Mouse (Mus musculus): Measurements from ENCODE around the gene Hjurp. TPM values are rescaled to one million over a fixed set of nuclear protein-coding genes. Genes with fewer than 3 reads are reported as not detected.
"Not testable (repeated sequence)": the region's sequence is repeated elsewhere in the genome, so short reads cannot be mapped to it uniquely, and the experiment has no call there.

The Hjurp gene
- total and polyA plus RNA-seq, 3 experiments, result 17.5 to 25.5 (median 24.7) TPM

DNA sequence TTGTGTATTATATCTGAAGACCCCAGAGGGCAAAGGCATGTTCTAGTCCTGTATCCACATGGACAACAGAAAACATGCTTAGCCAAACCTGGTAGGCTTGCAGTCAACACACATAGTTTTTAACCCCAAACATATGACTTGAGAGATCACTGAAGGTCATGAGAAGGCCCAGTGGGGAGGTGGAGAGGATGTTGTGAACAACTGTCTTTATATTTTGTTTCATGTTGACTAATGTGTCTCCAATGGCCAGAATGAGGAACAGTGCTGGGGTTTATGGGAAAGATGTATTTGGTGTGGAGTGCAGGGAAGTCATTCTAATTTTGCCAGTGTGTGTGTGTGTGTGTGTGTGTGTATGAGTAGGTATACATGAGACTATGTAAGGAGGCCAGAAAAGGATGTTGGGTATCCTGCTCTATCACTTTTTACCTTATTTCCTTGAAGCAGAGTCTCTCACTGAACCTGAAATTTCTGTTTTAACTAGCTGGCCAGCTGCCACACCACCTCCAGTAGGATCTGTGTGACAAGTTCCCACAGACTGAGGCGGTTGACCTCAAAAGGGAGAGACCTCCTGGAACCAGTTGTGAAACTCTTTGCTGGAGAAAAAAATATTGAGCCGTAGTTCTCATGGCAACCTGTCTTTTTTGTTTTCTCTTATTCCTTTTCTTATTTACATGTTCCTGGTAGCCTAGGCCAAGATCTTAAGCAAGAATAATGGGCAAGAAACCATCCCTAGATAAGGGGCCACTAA, 53.2 kb downstream of the Hjurp start:
- DNase-seq, result peak; percentile 66

DNA sequence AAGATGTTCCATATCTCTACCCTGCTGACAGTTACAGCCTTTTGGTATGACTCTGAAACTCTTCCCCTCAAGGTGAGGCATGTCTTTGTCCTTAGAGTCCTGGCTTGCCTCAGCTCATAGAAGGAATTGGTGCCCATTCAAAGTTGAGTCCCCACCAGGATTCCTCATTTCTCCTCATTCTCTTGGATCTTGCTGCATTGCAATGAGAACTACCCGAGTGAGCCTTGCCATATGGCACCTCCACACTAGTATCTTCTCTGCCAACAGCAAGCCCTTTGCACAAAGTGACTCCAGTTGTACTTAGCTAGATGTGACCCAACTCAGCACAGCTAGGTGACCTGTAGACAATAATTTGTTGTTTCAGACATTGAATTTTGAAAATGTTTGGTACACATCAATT, 53.8 kb downstream of the Hjurp start:
- no peak for DNase-seq

DNA sequence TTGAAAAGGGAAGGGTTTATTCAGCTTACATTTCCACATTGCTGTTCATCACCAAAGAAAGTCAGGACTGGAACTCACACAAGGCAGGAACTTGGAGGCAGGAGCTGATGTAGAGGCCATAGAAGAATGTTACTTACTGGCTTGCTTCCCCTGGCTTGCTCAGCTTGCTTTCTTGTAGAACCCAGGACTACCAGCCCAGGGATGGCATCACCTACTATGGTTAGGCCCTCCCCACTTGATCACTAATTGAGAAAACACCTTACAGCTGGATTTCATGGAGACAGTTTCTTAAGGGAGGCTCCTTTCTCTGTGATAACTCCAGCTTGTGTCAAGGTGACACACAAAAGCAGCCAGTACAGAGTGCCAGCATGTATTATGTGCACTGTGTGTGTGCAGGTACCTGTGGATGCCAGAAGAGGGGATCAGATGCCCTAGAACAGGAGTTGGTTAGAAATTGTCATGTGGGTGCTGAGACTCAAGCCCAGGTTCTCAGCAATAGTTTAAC, 54.4 kb downstream of the Hjurp start:
- not testable (repeated sequence) for DNase-seq

DNA sequence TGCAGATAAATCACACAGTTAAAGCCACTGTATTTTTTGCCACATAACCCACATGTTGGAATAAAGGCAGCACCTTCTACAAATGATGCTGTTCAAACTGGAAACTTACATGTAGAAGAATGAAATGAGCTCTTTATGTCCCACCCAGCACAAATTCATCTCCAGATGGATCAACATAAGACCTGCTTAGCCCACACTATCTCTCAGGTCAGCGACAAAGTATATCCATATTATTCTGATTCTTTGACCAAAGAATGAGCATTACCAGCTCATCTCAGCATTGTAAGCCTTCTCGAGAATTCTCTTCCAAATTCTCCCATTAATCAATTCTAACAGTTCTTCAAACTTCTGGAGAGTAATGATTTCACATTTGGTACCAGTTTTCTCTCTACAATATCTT, 55.2 kb downstream of the Hjurp start:
- DNase-seq, result no peak

DNA sequence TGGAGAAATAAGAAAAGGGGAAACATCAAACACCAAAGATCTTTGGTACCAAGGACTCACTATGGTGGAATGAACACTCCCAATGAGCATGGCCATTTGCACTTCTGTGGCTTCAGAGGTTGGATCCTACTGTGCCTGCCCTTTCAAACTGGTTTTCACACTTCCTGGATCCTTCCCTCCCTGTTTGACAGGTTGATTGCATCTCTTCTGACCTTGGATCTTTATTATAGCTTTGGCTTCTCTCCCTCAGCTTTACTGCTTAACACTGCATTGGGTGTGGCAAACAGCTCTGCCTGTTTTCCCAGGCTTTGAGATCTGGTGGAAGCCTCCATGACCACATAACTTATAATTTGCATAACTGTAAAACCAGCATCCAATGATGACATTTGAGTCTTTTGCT, 57.1 kb downstream of the Hjurp start:
- DNase-seq, result no peak

DNA sequence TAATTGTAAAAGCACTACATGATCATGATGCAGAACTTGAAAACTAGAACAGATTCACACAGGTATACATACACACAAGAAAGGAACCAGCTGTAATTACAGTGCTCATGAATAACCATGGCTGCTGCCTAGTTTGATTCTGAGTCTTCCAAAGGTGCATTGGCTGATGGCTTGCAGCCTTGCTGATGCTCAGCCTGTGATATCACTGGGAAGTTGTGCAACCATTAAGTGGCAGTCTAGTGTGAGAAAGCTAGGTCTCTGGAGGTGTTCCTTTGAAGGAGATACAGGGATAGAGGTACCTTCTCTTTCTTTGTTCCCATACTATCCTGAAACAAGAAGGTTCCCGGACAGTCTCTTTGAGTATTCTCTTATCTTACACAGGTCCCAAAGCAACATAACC, 58.4 kb downstream of the Hjurp start:
- no peak for DNase-seq

DNA sequence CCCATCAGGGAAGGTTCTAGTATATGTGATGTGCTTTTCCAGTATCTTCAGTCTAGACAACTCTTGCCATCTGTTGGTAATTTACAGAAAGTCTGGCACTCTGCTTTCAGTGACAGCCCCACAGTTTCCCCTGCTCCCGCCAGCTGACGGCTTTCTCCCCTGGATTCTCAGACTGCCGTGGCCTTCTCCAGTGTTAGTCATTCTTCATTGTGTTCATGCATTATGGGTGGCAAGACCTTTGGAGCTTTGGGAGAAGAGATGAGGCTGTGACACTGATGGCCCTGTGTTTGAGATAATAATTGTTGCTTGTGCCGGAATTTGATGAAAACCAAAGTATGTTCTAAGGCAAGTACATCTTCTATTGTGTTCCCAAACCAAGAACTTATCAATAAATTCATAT, 58.8 kb downstream of the Hjurp start:
- no peak for DNase-seq

DNA sequence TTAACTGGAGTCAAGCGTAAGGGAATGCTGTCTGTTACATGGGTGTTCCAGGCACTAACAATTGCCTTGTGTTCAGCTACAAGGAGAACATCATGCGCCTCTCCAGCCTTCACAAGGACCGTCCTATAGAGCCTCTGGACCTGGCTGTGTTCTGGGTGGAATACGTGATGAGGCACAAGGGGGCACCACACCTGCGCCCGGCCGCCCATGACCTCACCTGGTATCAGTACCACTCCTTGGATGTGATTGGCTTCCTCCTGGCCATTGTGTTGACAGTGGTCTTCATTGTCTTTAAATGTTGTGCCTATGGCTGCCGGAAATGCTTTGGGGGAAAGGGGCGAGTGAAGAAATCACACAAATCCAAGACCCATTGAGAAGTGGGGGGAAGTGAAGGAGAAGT, 59.4 kb downstream of the Hjurp start:
- DNase-seq, result no peak

DNA sequence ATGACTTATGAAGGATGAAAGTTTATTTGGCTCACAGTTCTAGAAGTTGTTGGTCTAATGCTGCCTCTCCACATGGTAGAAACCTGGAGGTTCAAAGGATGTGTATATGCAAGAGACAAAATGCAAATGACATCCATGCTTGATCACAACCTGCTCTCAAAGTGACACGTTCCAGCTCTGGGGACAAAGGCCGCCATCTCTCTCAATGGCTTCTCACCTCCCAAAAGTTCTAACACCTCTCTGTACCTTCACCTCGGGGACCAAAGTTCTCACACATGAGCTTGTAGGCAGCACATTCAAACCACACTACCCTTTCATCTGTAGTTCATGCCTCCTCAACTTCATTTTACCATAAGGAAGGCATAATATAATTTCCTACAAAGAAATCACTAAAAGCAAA, 59.9 kb downstream of the Hjurp start:
- DNase-seq, result no peak

DNA sequence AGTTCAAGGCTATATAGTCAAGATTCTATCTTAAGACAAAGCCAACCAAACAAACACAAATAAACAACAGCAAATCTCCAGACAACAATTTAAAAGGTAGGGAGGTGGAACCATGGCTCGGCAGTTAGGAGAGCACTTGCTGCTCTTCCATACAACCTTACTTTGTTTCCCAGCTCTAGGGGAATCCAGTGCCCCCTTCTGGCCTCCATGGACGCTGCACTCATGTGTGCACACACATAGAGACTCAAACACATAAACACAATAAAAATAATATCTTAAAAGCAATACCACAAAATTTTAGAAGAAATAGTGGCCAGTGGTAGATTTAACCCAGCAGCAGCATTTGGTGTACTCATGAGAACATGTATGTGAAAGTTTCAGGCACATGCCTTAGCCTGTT, 60.3 kb downstream of the Hjurp start:
- DNase-seq, result no peak

DNA sequence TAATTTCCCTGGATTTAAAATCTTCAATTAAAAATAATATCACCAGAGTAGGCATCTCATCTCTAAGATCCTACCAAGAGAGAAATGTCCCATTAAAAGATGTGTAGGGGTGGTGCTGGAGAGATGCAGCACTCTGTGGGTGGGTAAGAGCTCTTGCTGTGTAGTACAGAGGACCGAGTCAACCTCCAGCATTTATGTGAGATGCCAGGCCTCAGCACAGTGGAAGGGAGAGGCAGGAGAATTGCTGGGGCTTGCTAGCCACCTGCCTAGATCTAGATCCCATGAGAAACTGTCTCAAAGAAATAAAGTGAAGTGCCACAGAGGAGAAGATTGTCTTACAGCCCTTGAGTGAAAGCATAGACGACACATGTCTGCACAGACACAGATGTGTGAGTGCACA, 60.9 kb downstream of the Hjurp start:
- no peak for DNase-seq

DNA sequence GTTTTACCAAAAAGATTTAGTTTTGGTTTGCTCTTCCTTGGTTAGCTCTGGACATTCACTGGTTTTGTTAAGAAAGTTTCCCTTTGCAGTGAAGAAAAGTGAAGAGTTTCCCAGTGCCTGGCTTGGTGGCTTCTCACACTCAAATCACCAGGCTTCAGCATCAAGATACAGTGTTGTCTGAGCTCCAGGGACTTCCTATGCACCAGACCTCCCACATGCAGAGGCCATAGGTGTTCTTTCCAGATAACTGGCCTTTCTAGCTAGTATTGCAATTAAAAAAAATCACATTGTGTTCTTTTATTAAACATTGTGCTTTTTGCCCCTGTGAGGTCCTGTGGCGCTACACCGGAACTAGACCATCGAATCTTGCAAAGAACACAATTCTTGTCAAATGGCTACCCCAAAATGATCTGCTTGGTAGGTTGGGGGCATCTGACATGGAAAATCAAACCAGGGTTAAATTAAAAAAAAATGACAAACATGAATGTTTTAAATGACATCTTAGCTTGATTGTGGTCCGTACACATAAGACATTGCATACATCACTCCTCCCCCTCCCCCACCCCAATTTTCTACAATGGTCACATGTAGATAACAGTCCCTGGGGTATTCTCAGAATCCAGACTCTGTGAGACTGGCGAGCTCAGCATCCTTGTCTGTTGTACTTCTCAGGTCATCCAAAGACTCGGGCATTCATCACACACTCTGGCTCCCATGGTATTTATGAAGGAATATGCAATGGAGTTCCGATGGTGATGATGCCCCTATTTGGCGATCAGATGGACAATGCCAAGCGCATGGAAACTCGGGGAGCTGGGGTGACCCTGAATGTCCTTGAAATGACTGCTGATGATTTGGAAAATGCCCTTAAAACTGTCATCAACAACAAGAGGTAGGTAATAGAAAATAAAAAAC, 61.7 kb downstream of the Hjurp start:
- DNase-seq, result no peak

DNA sequence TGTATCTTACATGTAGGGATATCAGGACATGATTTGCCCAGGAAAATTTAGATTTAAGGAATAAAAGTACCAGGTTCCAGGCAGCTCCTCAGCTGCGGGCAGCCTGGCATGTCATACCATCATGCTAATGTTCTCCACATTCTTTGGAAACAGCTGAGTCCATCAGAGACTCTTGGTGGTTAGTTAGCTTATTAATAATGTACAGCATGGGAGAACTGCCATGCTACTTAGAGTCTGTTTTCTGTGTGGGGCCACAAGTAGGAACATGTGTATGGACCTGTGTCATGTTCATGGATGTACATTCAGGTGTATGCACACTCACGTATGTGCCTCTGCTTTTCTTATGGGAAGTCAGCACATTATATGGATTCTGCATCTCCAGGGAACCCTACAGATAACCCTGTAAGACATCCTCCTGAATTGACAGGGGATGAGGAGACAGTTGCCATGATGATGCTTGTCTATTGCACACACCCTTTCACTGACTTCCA, 62.9 kb downstream of the Hjurp start:
- no peak for DNase-seq

DNA sequence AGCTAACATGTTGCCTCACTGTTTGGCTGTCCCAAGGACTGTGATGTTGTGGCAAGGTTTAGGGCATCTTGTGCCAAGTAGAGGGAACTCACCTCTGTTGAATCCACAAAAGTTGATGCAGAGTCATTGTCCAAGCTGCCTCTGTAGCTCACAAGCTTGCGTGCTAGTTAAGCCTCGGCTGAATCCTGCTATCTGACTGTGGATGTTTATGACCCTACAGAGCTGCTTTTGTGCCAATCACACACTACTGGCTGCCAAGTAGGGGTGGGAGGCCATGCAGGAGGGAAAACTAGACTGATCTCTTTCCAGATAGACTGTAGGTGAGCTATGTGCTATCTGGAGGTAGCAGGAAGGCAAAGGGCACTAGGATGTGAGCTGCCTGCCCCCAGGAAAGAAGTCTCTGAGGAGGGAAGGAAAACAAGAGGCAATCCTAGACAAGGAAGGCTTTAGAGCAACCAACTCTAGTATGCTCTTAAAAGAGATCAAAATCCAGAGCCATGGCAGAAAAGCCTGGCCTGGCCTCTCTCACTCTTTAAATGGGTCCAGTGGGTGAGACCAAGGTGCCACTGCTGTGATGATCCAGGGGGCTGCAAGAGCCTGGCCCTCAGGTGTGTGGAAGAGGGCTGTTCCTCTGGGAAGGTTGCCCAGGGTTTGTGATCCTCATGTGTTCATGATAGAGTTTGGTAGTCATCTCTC, 63.5 kb downstream of the Hjurp start:
- DNase-seq, result peak; percentile 45

DNA sequence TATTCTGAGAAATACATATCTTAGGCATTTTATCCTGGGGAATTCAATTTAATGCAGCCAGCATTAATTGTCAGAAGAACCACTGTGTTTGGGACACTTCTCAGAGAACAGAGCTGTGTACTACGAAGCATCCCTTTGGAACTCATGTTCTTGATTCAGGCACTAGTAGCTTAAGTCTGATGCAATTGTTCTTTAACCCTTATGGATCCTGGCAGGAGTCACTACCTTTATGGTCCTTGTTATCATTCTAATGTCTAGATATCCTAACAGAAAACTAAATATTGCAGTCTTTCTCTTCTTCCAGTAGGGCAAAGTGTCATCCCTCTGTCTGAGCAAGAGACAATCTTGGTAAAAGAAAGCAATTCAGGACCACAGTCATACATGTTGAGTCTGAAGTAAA, 64.4 kb downstream of the Hjurp start:
- no peak for DNase-seq

Other genes starting within 250 kb of the Hjurp start
- gene Ugt1a10, start 222.2 kb downstream of the Hjurp start, total RNA-seq (2021), result not detected
- not detected in 2 replicates for gene Ugt1a10, start 222.2 kb downstream of the Hjurp start, polyA plus RNA-seq (2012; rRNA removed)
- gene Ugt1a9, start 206.8 kb downstream of the Hjurp start, total RNA-seq (2021), result under 1 TPM; 0.14 to 0.61 TPM
- not detected in 2 replicates for gene Ugt1a9, start 206.8 kb downstream of the Hjurp start, polyA plus RNA-seq (2012; rRNA removed)
- gene Ugt1a8, start 189.8 kb downstream of the Hjurp start, total RNA-seq (2021), result not detected
- not detected in 2 replicates for gene Ugt1a8, start 189.8 kb downstream of the Hjurp start, polyA plus RNA-seq (2012; rRNA removed)
- gene Ugt1a7c, start 182.6 kb downstream of the Hjurp start, total RNA-seq (2021), result 1 to 10 TPM; 1.8 to 2.7 TPM
- gene Ugt1a7c, start 182.6 kb downstream of the Hjurp start, polyA plus RNA-seq (2012; rRNA removed), result 0.50 and 1.2 TPM in 2 replicates
- gene Ugt1a6b, start 174.4 kb downstream of the Hjurp start, total RNA-seq (2021), result 1 to 10 TPM; 4.8 to 6.5 TPM
- 8.9 and 9.5 TPM in 2 replicates for gene Ugt1a6b, start 174.4 kb downstream of the Hjurp start, polyA plus RNA-seq (2012; rRNA removed)
- gene Ugt1a6a, start 142.8 kb downstream of the Hjurp start, total RNA-seq (2021), result 10 to 100 TPM; 10.5 to 17.9 TPM
- gene Ugt1a6a, start 142.8 kb downstream of the Hjurp start, polyA plus RNA-seq (2012; rRNA removed), result 5.1 and 7.6 TPM in 2 replicates
- gene Ugt1a5, start 111.6 kb downstream of the Hjurp start, total RNA-seq (2021), result under 1 TPM; 0.14 to 0.29 TPM
- 0.07 and 0.11 TPM in 2 replicates for gene Ugt1a5, start 111.6 kb downstream of the Hjurp start, polyA plus RNA-seq (2012; rRNA removed)
- gene Ugt1a2, start 77.0 kb downstream of the Hjurp start, total RNA-seq (2021), result under 1 TPM in 1 of 2 experiments, not detected in 1; 0.29 TPM
- not detected in 2 replicates for gene Ugt1a2, start 77.0 kb downstream of the Hjurp start, polyA plus RNA-seq (2012; rRNA removed)
- gene Dnajb3, start 71.9 kb downstream of the Hjurp start, total RNA-seq (2021), result 1 to 10 TPM; 1.8 to 3.7 TPM
- gene Dnajb3, start 71.9 kb downstream of the Hjurp start, polyA plus RNA-seq (2012; rRNA removed), result 3.1 and 3.9 TPM in 2 replicates
- gene Ugt1a1, start 65.7 kb downstream of the Hjurp start, total RNA-seq (2021), result 10 to 100 TPM in 1 of 2 experiments, not detected in 1; 53.5 TPM
- gene Ugt1a1, start 65.7 kb downstream of the Hjurp start, polyA plus RNA-seq (2012; rRNA removed), result 4.0 and 9.7 TPM in 2 replicates
- under 1 TPM in 1 of 2 experiments, not detected in 1; 0.10 TPM for gene Mroh2a, start 50.6 kb downstream of the Hjurp start, total RNA-seq (2021)
- 0.03 and 0.17 TPM in 2 replicates for gene Mroh2a, start 50.6 kb downstream of the Hjurp start, polyA plus RNA-seq (2012; rRNA removed)
- gene Trpm8, start within 50 bp of the Hjurp start, total RNA-seq (2021), result not detected
- not detected in 2 replicates for gene Trpm8, start within 50 bp of the Hjurp start, polyA plus RNA-seq (2012; rRNA removed)
- gene Spp2, start 129.3 kb upstream of the Hjurp start, total RNA-seq (2021), result 1 to 10 TPM in 1 of 2 experiments, not detected in 1; 1.0 TPM
- gene Spp2, start 129.3 kb upstream of the Hjurp start, polyA plus RNA-seq (2012; rRNA removed), result 0.11 TPM in 1 of 2 replicates, not detected in the other
- gene Glrp1, start 232.4 kb upstream of the Hjurp start, total RNA-seq (2021), result not detected
- not detected in 2 replicates for gene Glrp1, start 232.4 kb upstream of the Hjurp start, polyA plus RNA-seq (2012; rRNA removed)